Mouse (Mus musculus) neural tube, embryonic 15.5 days (tissue): ENCODE results near the gene Hcn4. TPM values are rescaled to one million over a fixed set of nuclear protein-coding genes. Genes with fewer than 3 reads are reported as not detected.

Experiments used
- ATAC-seq: fragments of 200-750 bp; cut with Nextera tagmentation; 2 replicates; pipeline ENCODE4 v1.8.0; 2017; ENCODE audit warnings: mild to moderate bottlenecking, moderate TSS enrichment, moderate library complexity; ENCODE audit not compliant: low FRiP score
- H3K27ac ChIP-seq: fragments of 300-500 bp; sonication (generic); replicated peaks from 2 replicates; pipeline ENCODE4 v1.5.1; 2015; ENCODE audit warnings: mild to moderate bottlenecking, inconsistent platforms
- H3K27me3 ChIP-seq: fragments of 300-500 bp; sonication (generic); replicated peaks from 2 replicates; pipeline ENCODE4 v1.6.1; 2015; ENCODE audit warnings: inconsistent platforms
- H3K36me3 ChIP-seq: fragments of 300-500 bp; sonication (generic); 2 replicates; pipeline ENCODE4 v1.6.1; 2015; ENCODE audit warnings: inconsistent platforms
- H3K4me1 ChIP-seq: fragments of 300-500 bp; sonication (generic); 2 replicates; pipeline ENCODE4 v1.6.1; 2015; ENCODE audit warnings: inconsistent platforms
- H3K4me2 ChIP-seq: fragments of 300-500 bp; sonication (generic); 2 replicates; pipeline ENCODE4 v1.6.1; 2015; ENCODE audit warnings: inconsistent platforms, mild to moderate bottlenecking, moderate library complexity
- H3K4me3 ChIP-seq: fragments of 300-500 bp; sonication (generic); replicated peaks from 2 replicates; pipeline ENCODE4 v1.5.1; 2015; ENCODE audit warnings: mild to moderate bottlenecking, inconsistent platforms
- H3K9ac ChIP-seq: fragments of 300-500 bp; sonication (generic); replicated peaks from 2 replicates; pipeline ENCODE4 v1.6.1; 2015; ENCODE audit warnings: mild to moderate bottlenecking, inconsistent platforms
- H3K9me3 ChIP-seq: fragments of 300-500 bp; sonication (generic); replicated peaks from 2 replicates; pipeline ENCODE4 v1.6.1; 2016; ENCODE audit warnings: inconsistent platforms
- WGBS: fragments of 180-500 bp; shearing (Covaris S2); methylation state at CpG from one replicate; pipeline ENCODE4 v1.1.7; 2015; ENCODE audit warnings: mixed read lengths; 5-methylcytosine and 5-hydroxymethylcytosine counted together
- polyA plus RNA-seq: library from polyadenylated mRNA; unstranded; fragments of >200 nt; fragmentation: Nextera tagmentation; extraction: Ambion mirVana; gene quantifications from 2 replicates; pipeline ENCODE4 v1.2.1, GENCODE M21; 2015

The Hcn4 gene
- polyA plus RNA-seq = 2.9 and 4.0 TPM in 2 replicates

DNA sequence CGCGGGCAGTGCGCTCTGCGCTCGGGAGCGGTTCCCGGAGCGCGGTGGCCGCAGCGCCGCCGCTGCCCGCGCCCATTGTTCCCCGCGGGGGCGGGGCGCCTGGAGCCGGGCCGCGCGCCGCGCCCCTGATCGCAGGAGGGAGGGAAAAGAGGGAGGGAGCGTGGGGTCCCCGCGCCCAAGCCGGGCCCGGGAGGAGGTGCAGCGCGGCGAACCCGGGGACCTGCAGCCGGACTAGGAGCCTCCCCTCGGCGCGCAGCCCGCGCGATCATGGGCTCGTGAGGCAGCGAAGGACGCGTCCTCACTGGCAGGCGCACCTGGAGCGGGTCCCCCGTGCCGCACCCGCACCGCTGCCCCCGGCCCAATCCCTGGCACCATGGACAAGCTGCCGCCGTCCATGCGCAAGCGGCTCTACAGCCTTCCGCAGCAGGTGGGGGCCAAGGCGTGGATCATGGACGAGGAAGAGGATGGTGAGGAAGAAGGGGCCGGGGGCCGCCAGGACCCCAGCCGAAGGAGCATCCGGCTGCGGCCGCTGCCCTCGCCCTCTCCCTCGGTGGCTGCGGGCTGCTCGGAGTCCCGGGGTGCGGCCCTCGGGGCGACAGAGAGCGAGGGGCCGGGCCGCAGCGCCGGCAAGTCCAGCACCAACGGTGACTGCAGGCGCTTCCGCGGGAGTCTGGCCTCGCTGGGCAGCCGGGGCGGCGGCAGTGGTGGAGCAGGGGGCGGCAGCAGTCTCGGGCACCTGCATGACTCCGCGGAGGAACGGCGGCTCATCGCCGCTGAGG, at the start of gene Hcn4:
TSS of gene Hcn4 (plus strand) at position 274 of the 779 bp plus-strand sequence.
- H3K9me3 ChIP-seq = no peaks in the 10 kb centered on the region
- peaks cover 53% of the 10 kb centered on the region for H3K4me1 ChIP-seq
- H3K9ac ChIP-seq = peak within 1 kb of the TSS; percentile 84
- H3K27me3 ChIP-seq = peaks cover 22% of the 10 kb centered on the region
- H3K27ac ChIP-seq = peak within 1 kb of the TSS; percentile 92
- peak within 1 kb of the TSS; percentile 90 for H3K4me2 ChIP-seq
- WGBS = under 1% methylated on average over 83 of the region's 95 CpGs
- peak; percentile 53 for ATAC-seq
- H3K4me3 ChIP-seq = peak within 1 kb of the TSS; percentile 85
- 0 out of 2 replicates have a peak, but pooled peaks cover 3% of the 10 kb centered on the region for H3K36me3 ChIP-seq

DNA sequence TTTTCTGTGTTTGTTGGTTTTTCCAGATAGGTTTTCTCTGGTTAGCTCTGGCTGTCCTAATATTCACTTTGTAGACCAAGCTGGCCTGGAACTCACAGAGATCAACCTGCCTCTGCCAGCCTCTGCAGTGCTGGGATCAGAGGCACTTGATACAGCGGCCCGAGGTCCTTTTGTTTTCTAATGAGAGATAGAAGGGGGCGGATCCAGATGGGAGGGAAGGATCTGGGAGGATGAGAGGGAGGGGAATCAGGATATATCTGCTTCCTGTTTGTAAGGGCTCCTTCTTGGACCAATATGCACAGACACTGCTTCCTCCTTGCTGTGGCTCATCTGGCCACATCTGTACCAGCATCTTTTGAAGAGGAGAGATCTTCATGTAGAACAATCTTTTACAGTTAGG, 48.5 kb upstream of the Hcn4 start:
- H3K27ac ChIP-seq = no peak overlapping the region
- H3K4me3 ChIP-seq = no peak overlapping the region
- no peak overlapping the region for H3K4me2 ChIP-seq
- no peak overlapping the region for H3K9ac ChIP-seq
- H3K4me1 ChIP-seq = peaks cover 3% of the 10 kb centered on the region; the same call in 1 of the 2 replicates
- ATAC-seq = no peak
- no peaks in the 10 kb centered on the region for H3K36me3 ChIP-seq
- no peaks in the 10 kb centered on the region for H3K27me3 ChIP-seq
- no peaks in the 10 kb centered on the region for H3K9me3 ChIP-seq
- 67% methylated on average over 3 of the region's 3 CpGs for WGBS

- no peaks in the 10 kb centered on the region for H3K27me3 ChIP-seq
- no peak overlapping the region for H3K27ac ChIP-seq
- no peaks in the 10 kb centered on the region for H3K9me3 ChIP-seq
- no peak overlapping the region for H3K9ac ChIP-seq
- no peak overlapping the region for H3K4me3 ChIP-seq
- no peaks in the 10 kb centered on the region for H3K36me3 ChIP-seq
- H3K4me1 ChIP-seq = no peaks in the 10 kb centered on the region
- no peak overlapping the region for H3K4me2 ChIP-seq
- WGBS = 17% methylated on average over 2 of the region's 2 CpGs
- no peak for ATAC-seq
These were observed 47.8 kb upstream of the Hcn4 start for GRCm38 (mm10) chr9:58775363-58775762.

DNA sequence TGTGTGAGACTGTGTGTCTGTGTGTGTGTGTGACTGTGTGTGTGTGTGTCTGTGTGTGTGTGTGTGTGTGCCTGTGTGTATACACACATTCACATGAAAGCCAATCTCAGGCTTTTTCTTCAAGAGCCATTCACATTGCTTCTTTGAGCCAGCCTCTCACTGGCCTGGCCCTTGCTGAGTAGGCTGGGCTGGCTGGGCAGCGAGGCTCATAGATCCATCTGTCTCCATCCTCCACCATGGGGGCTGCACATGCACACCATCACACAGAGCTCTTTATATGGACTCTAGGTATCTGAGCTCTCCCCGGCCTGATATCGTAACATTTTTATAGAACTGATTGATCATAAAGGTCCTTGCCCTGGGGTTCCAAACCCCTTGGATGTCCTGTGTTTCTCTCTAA, 33.7 kb upstream of the Hcn4 start:
- Histone ChIP-seq H3K4me2 (no peak overlapping the region), H3K36me3 (no peaks in the 10 kb centered on the region), H3K4me3 (no peak overlapping the region), H3K9me3 (no peaks in the 10 kb centered on the region), H3K9ac (no peak overlapping the region), H3K27ac (no peak overlapping the region), H3K4me1 (no peaks in the 10 kb centered on the region), H3K27me3 (no peaks in the 10 kb centered on the region)
- ATAC-seq = no peak
- 81% methylated on average over 3 of the region's 3 CpGs for WGBS

DNA sequence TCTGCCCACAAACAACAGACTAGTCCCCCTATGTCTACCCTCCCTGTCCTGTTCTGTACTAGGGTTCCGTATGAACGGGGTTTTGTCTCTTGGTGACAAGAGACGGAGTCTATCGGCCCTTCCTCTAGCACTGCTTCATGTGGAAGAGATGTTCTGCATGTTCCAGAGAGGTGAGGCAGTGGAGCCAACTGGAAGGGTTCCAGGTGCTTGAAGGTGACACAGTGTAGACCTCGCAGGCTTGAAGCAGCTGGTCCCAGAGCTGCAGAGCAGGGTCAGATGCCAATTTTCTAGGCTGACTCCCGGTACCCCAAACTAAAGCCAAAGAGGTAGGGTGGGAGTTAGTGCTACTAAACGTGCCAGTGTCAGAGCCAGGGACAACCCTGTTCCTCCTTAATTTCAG, 25.1 kb upstream of the Hcn4 start:
- no peak overlapping the region for H3K27ac ChIP-seq
- H3K36me3 ChIP-seq = no peaks in the 10 kb centered on the region
- H3K27me3 ChIP-seq = no peaks in the 10 kb centered on the region
- 85% methylated on average over 7 of the region's 7 CpGs for WGBS
- H3K9ac ChIP-seq = no peak overlapping the region
- H3K9me3 ChIP-seq = no peaks in the 10 kb centered on the region
- no peaks in the 10 kb centered on the region for H3K4me1 ChIP-seq
- no peak for ATAC-seq
- no peak overlapping the region for H3K4me2 ChIP-seq
- H3K4me3 ChIP-seq = no peak overlapping the region

DNA sequence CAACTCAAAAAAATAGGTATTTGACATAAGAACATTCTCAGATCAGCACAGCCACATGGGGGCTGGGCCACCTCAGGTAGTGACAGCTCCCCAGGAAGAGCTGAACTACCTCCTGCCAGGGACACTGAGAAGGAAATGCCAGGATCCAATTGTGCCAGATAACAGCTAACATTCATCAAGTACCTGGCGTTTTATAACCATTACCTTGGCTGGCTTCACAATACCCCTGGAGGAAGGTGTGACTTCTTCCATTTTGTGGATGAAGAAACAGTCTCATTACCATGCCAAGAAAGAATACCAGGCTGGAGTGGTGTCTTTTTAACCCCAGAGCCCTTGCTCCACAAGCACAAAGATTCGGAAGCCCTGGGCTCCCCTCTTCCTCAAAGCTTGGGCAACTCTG, 21.8 kb upstream of the Hcn4 start:
- H3K4me3 ChIP-seq = no peak overlapping the region
- H3K27me3 ChIP-seq = no peaks in the 10 kb centered on the region; the same call in 1 of the 2 replicates
- H3K4me2 ChIP-seq = no peak overlapping the region
- no peaks in the 10 kb centered on the region for H3K36me3 ChIP-seq
- no peak for ATAC-seq
- 77% methylated on average over 2 of the region's 2 CpGs for WGBS
- H3K9me3 ChIP-seq = no peaks in the 10 kb centered on the region
- H3K27ac ChIP-seq = no peak overlapping the region
- H3K4me1 ChIP-seq = peaks cover 9% of the 10 kb centered on the region
- H3K9ac ChIP-seq = no peak overlapping the region

DNA sequence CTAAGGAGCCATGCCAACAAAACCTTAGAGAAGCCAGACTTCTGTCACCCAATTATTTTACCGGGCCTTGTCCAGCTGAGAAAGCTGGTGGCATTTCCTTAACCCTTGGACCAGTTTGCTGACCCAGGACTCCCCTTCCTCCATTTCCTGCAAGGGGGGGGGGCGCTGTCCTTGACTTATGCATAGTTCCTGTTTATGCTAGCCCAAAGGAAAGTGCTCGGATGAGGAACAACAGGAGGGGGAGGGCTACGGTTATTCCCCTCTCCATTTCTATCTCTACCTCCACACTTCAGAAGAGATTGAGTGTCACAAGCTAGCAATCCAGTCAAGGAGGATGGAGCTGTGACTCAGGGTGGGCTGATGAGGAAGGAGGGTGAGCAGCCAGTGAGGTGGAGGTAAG, 20.9 kb upstream of the Hcn4 start:
- Histone ChIP-seq H3K27me3 (no peaks in the 10 kb centered on the region; the same call in 1 of the 2 replicates), H3K9ac (no peak overlapping the region), H3K4me3 (no peak overlapping the region), H3K27ac (no peak overlapping the region), H3K4me1 (peaks cover 9% of the 10 kb centered on the region), H3K36me3 (no peaks in the 10 kb centered on the region), H3K4me2 (no peak overlapping the region), H3K9me3 (no peaks in the 10 kb centered on the region)
- 75% methylated on average over 4 of the region's 4 CpGs for WGBS
- no peak for ATAC-seq

- H3K27ac ChIP-seq = no peak overlapping the region
- no peak for ATAC-seq
- H3K4me2 ChIP-seq = no peak overlapping the region
- H3K4me3 ChIP-seq = no peak overlapping the region
- H3K27me3 ChIP-seq = no peaks in the 10 kb centered on the region; the same call in 1 of the 2 replicates
- no peaks in the 10 kb centered on the region for H3K9me3 ChIP-seq
- no peaks in the 10 kb centered on the region for H3K36me3 ChIP-seq
- peaks cover 9% of the 10 kb centered on the region for H3K4me1 ChIP-seq
- H3K9ac ChIP-seq = no peak overlapping the region
- WGBS = 81% methylated on average over 5 of the region's 5 CpGs
These were observed 20.4 kb upstream of the Hcn4 start for GRCm38 (mm10) chr9:58802802-58803201.

DNA sequence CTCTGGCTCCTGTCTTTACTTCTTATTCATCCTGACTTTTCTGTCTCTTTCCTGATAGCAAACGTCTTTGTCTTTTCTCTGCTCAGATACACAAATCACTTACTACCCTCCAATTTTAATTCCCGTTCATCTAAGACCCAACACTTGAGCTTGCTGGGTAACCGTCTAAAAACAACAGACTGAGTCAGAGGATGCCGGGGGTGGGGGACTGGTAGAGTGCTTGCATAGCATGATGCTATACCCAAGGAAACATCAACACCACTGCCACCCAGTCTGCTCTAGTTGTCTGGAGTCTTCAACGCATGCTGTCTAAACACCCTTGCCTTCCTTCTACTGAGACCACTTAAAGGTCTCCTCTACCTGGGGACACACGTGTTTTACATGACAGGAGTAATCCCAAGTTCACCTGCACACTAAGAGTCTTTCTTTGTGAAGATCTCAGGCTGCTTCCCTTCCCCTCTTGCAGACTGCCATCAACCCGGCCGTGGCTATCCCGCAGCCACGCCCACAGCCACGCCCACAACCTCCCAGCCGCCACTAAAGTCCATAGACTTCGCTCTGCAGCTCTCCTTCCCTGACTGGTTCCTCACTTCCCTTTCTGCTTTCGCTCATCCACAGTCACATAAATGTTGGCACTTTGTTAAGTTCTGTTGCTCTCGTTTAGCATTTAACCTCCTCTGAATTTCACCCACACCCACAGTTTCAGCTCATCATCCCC, 17.5 kb upstream of the Hcn4 start:
- 8% methylated on average over 15 of the region's 15 CpGs for WGBS
- H3K27ac ChIP-seq = no peak overlapping the region
- no peaks in the 10 kb centered on the region for H3K36me3 ChIP-seq
- no peak for ATAC-seq
- peak overlapping the region; percentile 53 for H3K4me2 ChIP-seq
- peak overlapping the region; percentile 15; the same call in 1 of the 2 replicates for H3K4me3 ChIP-seq
- H3K4me1 ChIP-seq = peaks cover 9% of the 10 kb centered on the region
- no peaks in the 10 kb centered on the region; the same call in 1 of the 2 replicates for H3K27me3 ChIP-seq
- H3K9me3 ChIP-seq = no peaks in the 10 kb centered on the region
- 0 out of 2 replicates have a peak overlapping the region, but pooled peaks have one; percentile 9 for H3K9ac ChIP-seq

DNA sequence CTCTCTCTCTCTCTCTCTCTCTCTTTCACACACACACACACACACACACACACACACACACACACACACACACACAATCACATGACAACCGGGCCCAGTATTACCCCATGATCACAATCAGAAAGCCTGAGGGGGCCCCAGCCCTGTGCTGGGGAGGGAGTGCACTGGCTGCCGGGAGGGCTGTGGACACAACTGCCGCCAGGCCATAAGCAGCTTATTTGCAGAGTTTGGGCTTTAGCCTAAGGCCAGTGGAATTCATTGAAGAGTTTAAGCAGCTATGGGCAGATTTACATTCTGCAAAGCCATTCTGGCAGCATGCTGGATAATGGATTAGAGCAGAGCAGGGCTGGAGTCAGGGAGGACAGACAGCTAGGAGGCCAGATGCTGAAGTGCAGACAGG, 12.0 kb upstream of the Hcn4 start:
- 40% methylated on average over 3 of the region's 3 CpGs for WGBS
- Histone ChIP-seq H3K4me3 (no peak overlapping the region), H3K36me3 (no peaks in the 10 kb centered on the region), H3K27ac (no peak overlapping the region), H3K4me1 (peaks cover 2% of the 10 kb centered on the region), H3K9ac (no peak overlapping the region), H3K4me2 (no peak overlapping the region), H3K9me3 (no peaks in the 10 kb centered on the region), H3K27me3 (no peaks in the 10 kb centered on the region)
- no peak for ATAC-seq

DNA sequence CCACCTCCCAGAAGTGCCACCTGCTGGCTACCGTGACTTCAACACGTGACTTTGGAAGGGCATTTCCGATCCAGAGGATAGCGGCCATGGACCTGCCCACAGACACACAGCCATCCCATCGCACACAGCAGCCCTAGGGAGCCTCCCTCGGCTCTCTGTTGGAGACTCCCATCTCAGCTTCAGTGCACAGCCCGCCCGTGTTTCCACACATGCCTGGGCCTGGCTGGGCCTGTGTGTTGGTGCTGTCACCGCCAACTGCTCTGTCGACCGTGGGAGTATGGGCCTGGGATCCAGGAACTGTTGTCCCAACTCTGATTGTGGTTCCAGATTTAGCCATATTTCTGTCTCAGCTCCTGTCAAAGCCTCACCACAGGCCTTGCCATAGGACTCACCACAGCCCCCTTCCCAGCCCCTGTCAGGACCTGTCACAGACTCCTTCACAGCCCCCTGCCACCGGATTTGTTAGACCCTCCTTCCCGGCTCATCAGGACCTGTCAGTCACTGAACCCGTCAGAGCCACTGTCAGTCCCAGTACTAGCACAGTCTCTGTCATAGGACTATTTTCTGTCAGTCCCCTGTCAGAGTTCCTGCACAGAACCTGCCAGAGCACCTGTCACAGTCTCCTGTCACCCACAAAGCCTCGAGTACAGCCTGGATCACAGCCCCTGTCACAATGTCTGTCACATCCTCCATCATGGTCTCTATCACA, 7.5 kb upstream of the Hcn4 start:
- Histone ChIP-seq H3K4me1 (no peaks in the 10 kb centered on the region; the same call in 1 of the 2 replicates), H3K4me3 (no peak overlapping the region), H3K27ac (no peak overlapping the region), H3K9ac (no peak overlapping the region), H3K9me3 (no peaks in the 10 kb centered on the region), H3K4me2 (no peak overlapping the region), H3K36me3 (no peaks in the 10 kb centered on the region), H3K27me3 (peaks cover 14% of the 10 kb centered on the region)
- WGBS = 65% methylated on average over 15 of the region's 15 CpGs
- no peak for ATAC-seq
